Mouse (Mus musculus) olfactory bulb, adult 2 months (tissue): ENCODE measurements around the gene Psph. TPM values are rescaled to one million over a fixed set of nuclear protein-coding genes. Genes with fewer than 3 reads are reported as not detected.

ENCODE experiments used
- H3K27ac ChIP-seq: fragments of 200-500 bp; 2 replicates; pipeline ENCODE4 v1.5.1; 2012; ENCODE audit warnings: low read depth, low read length; ENCODE audit not compliant: insufficient read depth
- H3K4me1 ChIP-seq: fragments of 200-500 bp; 2 replicates; pipeline ENCODE4 v1.6.1; 2012; ENCODE audit warnings: low read length; ENCODE audit not compliant: control insufficient read depth, insufficient read depth
- H3K4me3 ChIP-seq: fragments of 200-500 bp; 2 replicates; pipeline ENCODE4 v1.5.1; 2012; ENCODE audit warnings: mild to moderate bottlenecking, low read depth, low read length, moderate library complexity; ENCODE audit not compliant: insufficient read depth
- CTCF ChIP-seq: fragments of 200-500 bp; IDR thresholded peaks from 2 replicates; pipeline ENCODE4 v1.5.1; 2012; ENCODE audit warnings: low read depth, mild to moderate bottlenecking, low read length, moderate library complexity; ENCODE audit not compliant: insufficient read depth
- POLR2A ChIP-seq: fragments of 200-500 bp; IDR thresholded peaks from 2 replicates; pipeline ENCODE4 v1.6.1; 2012; ENCODE audit warnings: mild to moderate bottlenecking, low read depth, low read length, moderate library complexity; ENCODE audit not compliant: insufficient read depth
- WGBS: fragments of 180-500 bp; shearing (Covaris S2); methylation state at CpG from one replicate; pipeline ENCODE4 v1.1.7; 2018; 5-methylcytosine and 5-hydroxymethylcytosine counted together
- polyA plus RNA-seq: library from polyadenylated mRNA; stranded (reverse); fragments of >200 nt; gene quantifications from 2 replicates; pipeline ENCODE4 v1.2.4, GENCODE M21; 2012; ENCODE audit warnings: low replicate concordance; ENCODE audit not compliant: missing spikeins, insufficient read depth, insufficient read length

Psph gene
- polyA plus RNA-seq, 1 experiment, result not detected

DNA sequence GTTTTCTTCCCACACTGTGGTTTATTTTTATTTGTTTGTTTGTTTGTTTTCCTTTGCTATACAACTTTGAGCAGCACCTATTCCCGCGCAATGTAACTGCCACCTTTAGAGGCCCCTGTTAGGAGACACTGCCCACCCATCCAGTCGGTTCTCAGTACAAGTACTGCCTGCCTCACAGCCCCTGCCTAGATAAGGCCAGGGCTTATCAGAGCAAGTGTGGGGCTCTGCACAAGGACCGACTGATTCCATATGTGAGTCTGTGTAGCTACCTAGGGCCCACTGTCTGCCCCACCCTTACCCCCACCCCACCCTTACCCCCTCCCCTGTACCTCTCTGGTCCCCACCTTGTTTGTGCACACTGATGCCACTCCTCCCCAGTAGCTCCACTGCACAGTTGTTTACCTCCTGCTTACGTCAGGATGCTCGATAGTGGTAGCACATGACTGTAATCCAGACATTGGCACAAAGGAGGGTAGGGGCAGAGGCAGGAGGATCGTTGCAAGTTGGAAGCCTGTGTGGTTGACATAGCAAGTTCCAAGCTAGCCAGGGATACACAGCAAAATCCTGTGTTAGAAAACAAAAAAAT, 44.3 kb downstream of the Psph start:
- no peak for TF ChIP-seq POLR2A
- TF ChIP-seq CTCF, result no peak
- Histone ChIP-seq H3K27ac (no peak overlapping the region), H3K4me1 (no peaks in the 10 kb centered on the region), H3K4me3 (no peak overlapping the region)
- 83% methylated on average over 7 of the region's 7 CpGs for WGBS

- Histone ChIP-seq H3K4me1 (no peaks in the 10 kb centered on the region), H3K4me3 (no peak overlapping the region), H3K27ac (no peak overlapping the region)
- TF ChIP-seq CTCF, result no peak
- no peak for TF ChIP-seq POLR2A
- WGBS, result 75% methylated on average over 1 of the region's 1 CpGs
Measured at GRCm38 (mm10) chr5:129740976-129741375, 46.3 kb downstream of the Psph start.

- Histone ChIP-seq H3K4me3 (no peak overlapping the region), H3K27ac (no peak overlapping the region), H3K4me1 (peaks cover 14% of the 10 kb centered on the region)
- 77% methylated on average over 5 of the region's 5 CpGs for WGBS
- TF ChIP-seq POLR2A (no peak), CTCF (no peak)
Measured at GRCm38 (mm10) chr5:129731021-129731420, 56.2 kb downstream of the Psph start.

GRCm38 (mm10) chr5:129730344-129730743, 56.9 kb downstream of the Psph start:
- TF ChIP-seq CTCF, result no peak
- TF ChIP-seq POLR2A, result no peak
- WGBS, result 57% methylated on average over 11 of the region's 11 CpGs
- H3K4me1 ChIP-seq, result peaks cover 14% of the 10 kb centered on the region
- H3K4me3 ChIP-seq, result no peak overlapping the region
- H3K27ac ChIP-seq, result 0 out of 2 replicates have a peak overlapping the region, but pooled peaks have one; percentile 49

DNA sequence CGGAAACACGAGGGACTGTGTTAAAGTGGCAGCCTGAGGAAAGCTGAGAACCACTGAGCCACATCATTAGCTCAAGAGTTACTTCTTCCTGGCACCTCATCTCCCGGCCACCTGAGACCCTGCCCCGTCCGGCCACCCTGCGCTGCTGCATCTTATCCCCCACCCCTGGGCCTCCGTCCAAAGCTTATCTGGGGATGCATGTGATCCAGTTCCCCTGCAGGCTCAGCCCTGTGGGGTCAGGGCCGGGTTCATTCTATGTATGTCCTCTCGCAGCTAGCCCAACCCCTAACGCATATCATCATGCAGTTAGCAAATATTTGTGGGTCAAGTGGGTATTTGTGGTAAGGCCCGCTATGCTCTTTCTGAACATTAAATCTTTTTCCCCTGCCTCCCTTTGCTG, 58.0 kb downstream of the Psph start:
- WGBS, result 76% methylated on average over 11 of the region's 11 CpGs
- Histone ChIP-seq H3K4me1 (peaks cover 14% of the 10 kb centered on the region), H3K4me3 (no peak overlapping the region), H3K27ac (no peak overlapping the region)
- TF ChIP-seq CTCF (no peak), POLR2A (no peak)

DNA sequence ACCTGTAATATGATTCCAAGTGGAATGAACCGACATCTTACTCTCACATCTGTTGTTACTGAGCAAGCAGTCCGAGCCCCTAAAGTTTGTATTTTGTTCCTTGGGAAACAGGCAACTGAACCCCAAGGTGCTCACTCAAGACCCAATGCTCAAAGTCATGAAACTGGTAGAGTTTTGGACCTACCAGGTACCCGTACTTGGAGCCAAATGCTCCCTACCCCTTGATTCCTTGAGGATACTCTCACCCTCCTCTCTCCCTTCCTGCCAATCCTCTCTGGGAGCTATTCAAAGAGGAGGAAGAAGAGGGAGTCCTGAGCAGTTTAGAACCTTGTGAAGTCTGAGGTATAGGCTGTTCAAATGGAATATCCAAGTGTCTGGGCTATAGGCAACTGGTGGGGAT, 60.5 kb downstream of the Psph start:
- no peak overlapping the region for H3K4me3 ChIP-seq
- no peak for TF ChIP-seq POLR2A
- no peak overlapping the region for H3K27ac ChIP-seq
- 83% methylated on average over 3 of the region's 3 CpGs for WGBS
- peaks cover 19% of the 10 kb centered on the region for H3K4me1 ChIP-seq

- Histone ChIP-seq H3K4me1 (peaks cover 16% of the 10 kb centered on the region), H3K27ac (no peak overlapping the region), H3K4me3 (peak overlapping the region; percentile 96)
- WGBS, result 3% methylated on average over 7 of the region's 7 CpGs
- TF ChIP-seq CTCF (no peak), POLR2A (no peak)
Measured at GRCm38 (mm10) chr5:129725774-129726392, 61.4 kb downstream of the Psph start.

DNA sequence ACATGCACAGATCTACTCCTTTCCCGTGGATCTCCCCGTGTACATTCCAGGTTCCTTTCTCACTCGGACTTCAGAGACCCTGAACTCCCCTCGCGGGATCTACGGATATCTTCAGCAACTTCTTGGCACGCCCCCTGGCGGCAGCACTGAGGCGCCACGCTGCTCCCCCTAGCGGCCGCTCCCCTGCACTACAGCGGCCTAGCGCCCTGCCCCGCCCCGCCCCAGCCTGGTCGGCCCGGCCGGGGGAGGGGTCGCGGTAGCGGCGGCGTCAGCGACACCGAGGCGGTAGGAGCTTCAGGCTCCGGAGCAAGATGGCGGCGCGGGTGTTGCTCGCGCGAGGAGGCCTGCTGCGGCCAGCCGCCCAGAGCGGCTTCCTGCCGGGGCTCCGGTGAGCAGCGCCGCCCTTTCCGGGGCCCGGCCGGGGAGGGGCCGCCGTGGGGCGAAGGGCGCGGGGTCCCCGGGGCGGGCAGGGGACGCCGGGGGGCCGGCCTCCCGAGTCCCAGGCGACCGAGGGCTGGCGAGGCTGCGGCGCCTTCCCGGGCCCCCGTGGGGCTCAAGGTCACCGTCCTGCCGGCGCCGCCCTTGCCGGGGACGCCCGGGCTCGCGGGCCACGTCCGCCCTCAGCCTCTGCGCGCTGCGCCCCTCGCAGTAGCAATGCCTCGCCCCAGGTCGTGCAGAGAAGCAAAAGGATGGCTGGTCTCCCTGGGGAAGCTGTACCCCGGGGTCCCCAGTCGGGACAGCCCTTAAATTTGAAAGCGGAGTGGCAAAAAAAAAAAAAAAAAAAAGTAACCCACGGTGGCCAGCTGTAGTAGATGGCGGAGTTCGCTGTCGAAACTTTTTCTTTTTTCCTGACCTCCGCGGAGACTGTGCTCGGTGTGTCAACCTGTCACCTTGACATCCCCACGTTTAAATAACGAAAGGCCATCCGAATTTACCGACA, 62.1 kb downstream of the Psph start, which contains the start of gene Nipsnap2:
Nipsnap2 (plus strand) TSS at position 230 of the 940 bp plus-strand sequence.
- under 1% methylated on average over 93 of the region's 93 CpGs for WGBS
- Histone ChIP-seq H3K27ac (peak within 1 kb of the TSS; percentile 83), H3K4me3 (peak within 1 kb of the TSS; percentile 96), H3K4me1 (peaks cover 11% of the 10 kb centered on the region)
- TF ChIP-seq POLR2A (peak; percentile 77), CTCF (peak; percentile 100)

GRCm38 (mm10) chr5:129724268-129724667, 63.0 kb downstream of the Psph start:
- TF ChIP-seq POLR2A, result no peak
- TF ChIP-seq CTCF, result no peak
- Histone ChIP-seq H3K4me3 (no peak overlapping the region), H3K4me1 (peaks cover 6% of the 10 kb centered on the region), H3K27ac (no peak overlapping the region)
- WGBS, result 41% methylated on average over 4 of the region's 4 CpGs
